Mouse (Mus musculus): ENCODE data around the gene Chic2. TPM values are rescaled to one million over a fixed set of nuclear protein-coding genes. Genes with fewer than 3 reads are reported as not detected.

Gene Chic2
- polyA plus RNA-seq, 1 experiment from 2014 or later = 38.7 TPM

DNA sequence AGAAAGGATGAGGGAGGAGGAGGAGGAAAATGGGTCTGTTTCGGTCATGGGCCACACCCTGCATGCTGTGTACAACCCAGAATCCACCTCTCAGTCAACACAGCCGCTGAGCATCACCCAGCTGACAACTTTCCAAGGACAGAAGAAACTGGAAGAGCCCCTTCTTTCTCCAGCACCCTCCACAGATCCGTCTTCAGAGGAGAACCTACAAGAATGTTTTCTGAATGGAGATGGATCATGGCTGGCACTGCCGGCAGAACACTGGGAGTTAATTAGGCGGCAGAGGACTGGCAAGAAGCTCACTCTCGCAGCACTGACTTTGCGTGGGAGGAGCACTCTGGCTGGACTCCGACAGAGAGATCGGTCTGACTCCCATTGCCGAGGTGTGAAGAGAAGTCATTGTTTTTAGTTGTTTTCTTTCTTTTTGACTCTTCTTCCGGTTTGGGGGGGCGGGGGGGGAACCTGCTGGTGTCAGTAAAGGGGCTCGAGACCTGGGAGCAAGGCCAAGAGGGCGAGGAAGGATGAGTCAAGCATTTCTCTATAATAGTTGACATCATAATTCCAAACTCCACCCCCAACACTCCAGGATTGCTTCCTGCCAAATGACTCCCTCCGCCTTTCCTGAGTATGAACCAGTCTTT lies 2.2 kb upstream of the Chic2 start:
- no peaks in the 10 kb centered on the region for H3K9me3 ChIP-seq
- H3K4me3 ChIP-seq = no peak overlapping the region
- DNase-seq (ENCODE audit: low spot score) = no peak
- WGBS = 56% methylated on average over 15 of the region's 15 CpGs
- peaks cover 60% of the 10 kb centered on the region for H3K27me3 ChIP-seq (ENCODE audit: insufficient read depth, poor library complexity, severe bottlenecking)
- H3K27ac ChIP-seq = no peak overlapping the region
- H3K4me1 ChIP-seq (replicated peaks) = peaks cover 24% of the 10 kb centered on the region
- H3K36me3 ChIP-seq = no peaks in the 10 kb centered on the region

DNA sequence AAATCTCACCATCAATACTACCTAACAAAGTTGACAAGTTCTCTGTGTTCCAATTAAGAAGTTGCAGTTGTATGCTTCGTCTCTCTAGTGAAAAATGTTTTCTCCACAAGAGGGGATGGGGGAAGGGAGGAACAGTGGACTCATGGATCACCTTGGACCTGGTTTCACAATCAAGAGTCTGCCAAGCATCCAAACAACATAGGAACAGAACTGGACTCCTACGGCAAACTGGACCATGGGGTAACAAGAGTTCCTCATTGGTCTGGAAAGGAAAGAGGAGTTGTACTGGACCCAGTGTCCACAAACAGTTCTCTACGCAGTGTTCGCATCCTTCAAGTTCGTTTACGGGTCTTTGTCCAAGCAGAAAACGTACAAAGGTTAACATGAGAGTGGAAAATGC lies 797 bp upstream of the Chic2 start:
- Histone ChIP-seq H3K27me3 (ENCODE audit: insufficient read depth, poor library complexity, severe bottlenecking) (peaks cover 50% of the 10 kb centered on the region), H3K27ac (no peak overlapping the region), H3K9me3 (no peaks in the 10 kb centered on the region; the same call in 1 of the 2 replicates), H3K4me1 (replicated peaks) (peaks cover 26% of the 10 kb centered on the region), H3K36me3 (peaks cover 7% of the 10 kb centered on the region; the same call in 1 of the 2 replicates), H3K4me3 (no peak overlapping the region)
- 89% methylated on average over 7 of the region's 7 CpGs for WGBS
- no peak for DNase-seq (ENCODE audit: low spot score)

DNA sequence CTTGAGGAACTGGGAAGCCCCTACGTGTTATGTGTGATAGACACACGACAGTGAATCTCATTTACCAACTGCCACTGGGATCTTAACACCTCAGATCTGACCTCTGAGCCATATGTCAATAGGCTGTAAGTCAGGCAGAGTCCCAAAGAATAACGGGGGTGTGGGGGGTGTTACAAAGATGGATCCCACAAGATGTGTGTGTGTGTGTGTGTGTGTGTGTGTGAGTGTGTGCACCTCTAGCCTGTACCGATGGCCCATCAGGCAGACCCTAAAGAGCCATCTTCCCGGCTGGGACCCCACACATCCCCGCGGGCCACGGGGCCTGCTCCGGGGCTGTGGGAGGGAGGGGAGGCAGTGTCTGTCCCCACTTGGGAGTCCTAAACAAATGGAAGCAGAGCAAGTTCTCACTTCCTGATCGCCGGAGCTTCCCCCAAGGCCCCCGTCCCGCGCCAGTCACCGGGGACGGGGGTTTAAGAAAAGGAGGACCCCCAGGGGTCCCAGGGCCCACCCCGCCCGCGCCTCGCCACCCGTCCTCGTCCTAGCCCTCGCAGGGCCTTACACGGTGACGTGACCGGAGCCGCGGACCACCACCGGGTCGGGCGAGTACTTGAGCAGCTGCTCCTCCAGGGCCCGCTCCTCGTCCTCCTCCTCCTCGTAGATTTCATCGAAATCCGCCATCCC lies 813 bp downstream of the Chic2 start:
- H3K4me3 ChIP-seq = peak overlapping the region; percentile 85
- peaks cover 7% of the 10 kb centered on the region; the same call in 1 of the 2 replicates for H3K36me3 ChIP-seq
- peaks cover 26% of the 10 kb centered on the region for H3K4me1 ChIP-seq (replicated peaks)
- H3K9me3 ChIP-seq = no peaks in the 10 kb centered on the region; the same call in 1 of the 2 replicates
- no peak for DNase-seq (ENCODE audit: low spot score)
- peaks cover 37% of the 10 kb centered on the region for H3K27me3 ChIP-seq (ENCODE audit: insufficient read depth, poor library complexity, severe bottlenecking)
- WGBS = 2% methylated on average over 36 of the region's 36 CpGs
- H3K27ac ChIP-seq = peak overlapping the region; percentile 94

DNA sequence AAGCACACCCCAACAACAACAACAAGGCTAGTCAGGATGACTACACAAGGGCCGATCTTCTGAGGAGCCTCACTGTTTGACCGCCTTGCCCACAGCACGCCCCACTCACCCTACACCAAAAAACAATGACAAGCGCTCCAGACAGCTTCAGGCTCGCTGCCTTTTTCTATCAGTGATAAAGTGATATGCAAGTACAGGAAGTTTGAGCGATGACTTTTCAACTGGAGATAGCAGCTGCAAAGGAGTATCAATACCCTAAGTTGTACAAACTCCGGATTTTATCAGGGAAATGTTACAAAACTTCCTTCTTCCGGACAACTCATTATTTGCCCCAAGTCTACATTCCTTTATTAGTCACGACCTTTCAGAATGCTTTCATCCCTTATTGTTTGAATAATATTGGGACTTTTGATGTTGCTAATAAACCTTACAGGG lies 1.5 kb downstream of the Chic2 start:
- WGBS = 63% methylated on average over 9 of the region's 9 CpGs
- no peak overlapping the region for H3K27ac ChIP-seq
- H3K27me3 ChIP-seq (ENCODE audit: insufficient read depth, poor library complexity, severe bottlenecking) = peaks cover 30% of the 10 kb centered on the region
- H3K4me3 ChIP-seq = peak overlapping the region; percentile 85
- no peak for DNase-seq (ENCODE audit: low spot score)
- H3K4me1 ChIP-seq (replicated peaks) = peaks cover 26% of the 10 kb centered on the region
- peaks cover 7% of the 10 kb centered on the region; the same call in 1 of the 2 replicates for H3K36me3 ChIP-seq
- H3K9me3 ChIP-seq = no peaks in the 10 kb centered on the region; the same call in 1 of the 2 replicates

DNA sequence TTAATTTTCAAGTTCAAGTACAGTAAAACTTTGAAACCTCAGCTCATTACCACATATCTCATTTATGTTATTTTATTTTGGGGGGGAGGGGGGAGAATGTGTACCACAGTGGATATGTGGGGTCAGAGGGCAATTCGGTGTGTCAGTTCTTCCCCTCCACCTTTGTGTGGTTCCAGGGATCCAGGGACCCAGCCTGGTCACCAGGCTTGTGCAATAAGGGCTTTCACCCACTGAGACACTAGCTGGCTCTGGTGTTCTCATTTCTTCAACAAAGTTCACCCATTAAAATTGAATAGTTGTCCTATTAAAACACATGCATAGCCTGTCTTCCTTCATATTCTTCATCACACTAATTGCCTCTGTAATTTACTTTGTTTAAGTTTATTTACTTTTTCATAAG lies 5.3 kb downstream of the Chic2 start:
- WGBS = 86% methylated on average over 1 of the region's 1 CpGs
- Histone ChIP-seq H3K9me3 (no peaks in the 10 kb centered on the region; the same call in 1 of the 2 replicates), H3K27ac (no peak overlapping the region), H3K4me1 (replicated peaks) (peaks cover 22% of the 10 kb centered on the region), H3K27me3 (ENCODE audit: insufficient read depth, poor library complexity, severe bottlenecking) (no peaks in the 10 kb centered on the region), H3K36me3 (peaks cover 7% of the 10 kb centered on the region; the same call in 1 of the 2 replicates), H3K4me3 (no peak overlapping the region)
- DNase-seq (ENCODE audit: low spot score) = no peak

DNA sequence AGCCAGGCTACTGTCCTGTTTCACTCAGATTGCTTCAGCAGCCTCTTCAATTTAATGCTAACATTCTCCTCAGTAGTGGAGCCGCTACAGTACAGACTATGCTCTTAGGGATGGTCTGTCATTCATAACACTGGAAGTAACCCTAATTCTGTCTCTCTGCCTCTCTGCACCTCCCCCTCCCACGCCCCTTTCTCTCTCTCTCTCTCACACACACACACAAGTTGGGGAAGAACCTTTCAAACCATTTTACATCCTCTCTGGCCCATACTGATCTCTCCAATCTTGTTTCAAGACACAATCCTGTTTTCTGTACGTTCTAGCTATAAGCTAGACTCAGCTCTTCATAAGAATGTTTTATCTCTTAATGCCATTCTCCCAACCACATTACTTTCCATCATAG lies 9.1 kb downstream of the Chic2 start:
- no peak for DNase-seq (ENCODE audit: low spot score)
- H3K27me3 ChIP-seq (ENCODE audit: insufficient read depth, poor library complexity, severe bottlenecking) = no peaks in the 10 kb centered on the region
- H3K27ac ChIP-seq = no peak overlapping the region
- H3K4me3 ChIP-seq = no peak overlapping the region
- H3K9me3 ChIP-seq = no peaks in the 10 kb centered on the region
- peaks cover 17% of the 10 kb centered on the region for H3K36me3 ChIP-seq
- no peaks in the 10 kb centered on the region for H3K4me1 ChIP-seq (replicated peaks)
- 94% methylated on average over 3 of the region's 3 CpGs for WGBS

DNA sequence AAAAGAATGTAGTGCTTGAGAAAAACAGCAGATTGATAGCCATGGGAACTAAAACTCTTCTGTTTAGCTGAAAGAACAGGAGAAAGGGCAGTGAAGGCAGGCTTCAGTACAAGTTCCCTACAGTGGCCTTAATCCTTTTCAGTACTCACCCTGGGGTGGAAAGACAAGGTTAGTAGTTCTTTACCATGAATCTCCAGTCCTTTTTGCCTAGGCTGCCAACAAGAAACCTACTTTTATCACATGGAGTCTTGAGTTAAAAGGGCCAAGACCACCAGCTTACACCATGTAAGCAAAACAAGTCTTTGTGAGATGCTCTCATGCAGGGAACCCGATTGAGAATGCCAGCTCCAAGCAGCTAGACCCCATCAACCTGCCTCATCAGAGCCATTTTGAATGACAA lies 29.8 kb downstream of the Chic2 start:
- no peak overlapping the region for H3K4me3 ChIP-seq
- WGBS = 38% methylated on average over 1 of the region's 1 CpGs

DNA sequence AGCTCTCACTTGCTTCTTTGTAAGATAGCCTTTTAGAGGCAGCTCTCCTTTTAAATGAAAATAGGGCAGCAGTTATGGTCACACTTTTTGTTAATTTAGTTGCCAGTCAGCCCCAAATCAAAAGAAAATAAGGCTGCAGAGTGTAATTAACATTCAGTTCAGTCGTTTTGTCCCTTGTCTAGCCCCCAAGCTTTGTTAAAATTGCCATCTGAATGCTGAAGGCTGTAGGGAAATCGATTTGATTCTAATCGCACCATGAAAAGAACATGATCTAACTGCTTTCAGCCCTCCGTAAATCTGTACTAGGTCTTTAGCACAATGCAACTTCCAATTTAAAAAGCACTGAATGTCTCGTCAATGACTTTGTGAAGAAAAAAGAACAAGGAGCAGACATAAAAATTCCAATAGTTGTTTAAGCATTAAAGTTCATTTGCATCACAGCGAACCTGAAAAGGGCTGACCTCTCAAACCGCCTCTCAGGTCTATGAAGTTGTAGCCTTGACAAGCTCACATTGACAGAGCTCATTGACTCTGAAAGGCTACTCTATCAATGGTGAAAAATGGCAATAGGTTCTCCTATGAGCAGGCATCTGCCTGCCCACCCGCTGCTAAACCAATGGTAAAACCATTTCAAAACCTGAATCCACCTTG lies 31.7 kb downstream of the Chic2 start:
- Histone ChIP-seq H3K4me1 (replicated peaks) (peaks cover 18% of the 10 kb centered on the region), H3K36me3 (peaks cover 9% of the 10 kb centered on the region), H3K27me3 (ENCODE audit: insufficient read depth, poor library complexity, severe bottlenecking) (peaks cover 87% of the 10 kb centered on the region), H3K9me3 (peaks cover 5% of the 10 kb centered on the region; the same call in 1 of the 2 replicates), H3K4me3 (no peak overlapping the region), H3K27ac (no peak overlapping the region; the same call in 1 of the 2 replicates)
- peak; percentile 44 for DNase-seq (ENCODE audit: low spot score)
- WGBS = 30% methylated on average over 8 of the region's 8 CpGs

More for the DNA sequence above, 29.8 kb downstream of the Chic2 start:
- DNase-seq (ENCODE audit: low spot score) = no peak
- Histone ChIP-seq H3K4me1 (replicated peaks) (peaks cover 18% of the 10 kb centered on the region), H3K9me3 (no peaks in the 10 kb centered on the region), H3K36me3 (no peaks in the 10 kb centered on the region), H3K27ac (no peak overlapping the region), H3K27me3 (ENCODE audit: insufficient read depth, poor library complexity, severe bottlenecking) (peaks cover 87% of the 10 kb centered on the region)

DNA sequence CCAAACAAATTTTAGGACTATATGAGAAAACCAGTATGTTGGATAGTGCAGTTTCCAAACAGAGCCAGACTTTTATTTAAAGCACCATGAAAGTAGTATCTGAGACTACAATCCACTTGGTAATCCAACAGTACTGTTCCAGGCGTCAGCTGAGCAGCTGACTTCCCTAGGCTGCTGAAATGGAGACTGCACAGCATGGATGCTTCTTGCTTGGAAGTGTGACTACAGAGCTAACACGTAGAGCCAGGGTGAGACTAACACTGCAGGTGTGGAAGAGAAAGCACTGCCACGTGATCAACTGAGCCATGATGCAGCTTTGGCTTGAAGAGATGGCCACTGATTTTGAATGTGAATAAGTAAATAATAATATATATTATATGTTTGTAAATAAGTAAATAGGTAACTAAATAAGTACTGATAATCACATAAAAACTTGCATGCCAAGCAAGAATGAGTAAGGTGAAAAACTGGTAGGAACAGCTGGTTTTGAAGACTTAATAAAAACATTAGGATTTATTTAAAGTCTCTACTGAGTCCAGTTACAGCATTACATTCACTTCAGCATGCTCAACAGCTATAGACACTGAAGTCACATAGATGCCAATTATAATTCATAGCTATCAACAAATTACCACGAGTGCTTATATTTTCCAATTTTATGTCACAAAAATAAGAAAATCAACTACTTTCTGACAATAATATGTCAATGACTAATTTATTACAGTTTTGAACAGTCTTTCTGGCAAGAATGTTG lies 32.4 kb downstream of the Chic2 start:
- Histone ChIP-seq H3K36me3 (peaks cover 15% of the 10 kb centered on the region), H3K4me3 (no peak overlapping the region), H3K27me3 (ENCODE audit: insufficient read depth, poor library complexity, severe bottlenecking) (peaks cover 87% of the 10 kb centered on the region), H3K27ac (no peak overlapping the region; the same call in 1 of the 2 replicates), H3K4me1 (replicated peaks) (peaks cover 18% of the 10 kb centered on the region), H3K9me3 (peaks cover 5% of the 10 kb centered on the region; the same call in 1 of the 2 replicates)
- 45% methylated on average over 4 of the region's 4 CpGs for WGBS
- no peak for DNase-seq (ENCODE audit: low spot score)

DNA sequence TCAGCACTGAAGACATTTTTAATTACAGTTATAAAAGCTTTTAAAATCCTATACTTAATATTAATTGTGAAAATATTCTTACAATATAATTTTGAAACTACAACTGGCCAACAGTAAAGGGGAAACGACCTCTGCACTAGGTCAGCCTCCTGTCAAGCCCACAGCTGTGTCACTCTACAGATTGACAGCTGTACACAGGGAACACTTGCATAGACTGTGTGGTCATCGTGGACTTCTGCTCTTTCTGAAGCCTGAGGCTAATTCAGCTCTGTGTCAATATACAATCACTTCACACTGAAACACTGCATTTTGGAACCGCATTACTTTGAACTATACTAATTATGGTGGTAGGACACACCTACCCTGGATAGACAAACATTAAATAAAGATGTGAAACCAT lies 39.8 kb downstream of the Chic2 start:
- H3K4me1 ChIP-seq (replicated peaks) = peaks cover 7% of the 10 kb centered on the region
- H3K27ac ChIP-seq = no peak overlapping the region
- WGBS = 67% methylated on average over 3 of the region's 3 CpGs
- H3K27me3 ChIP-seq (ENCODE audit: insufficient read depth, poor library complexity, severe bottlenecking) = peaks cover 98% of the 10 kb centered on the region
- peaks cover 19% of the 10 kb centered on the region for H3K36me3 ChIP-seq
- H3K4me3 ChIP-seq = no peak overlapping the region
- DNase-seq (ENCODE audit: low spot score) = no peak
- H3K9me3 ChIP-seq = peaks cover 5% of the 10 kb centered on the region; the same call in 1 of the 2 replicates

DNA sequence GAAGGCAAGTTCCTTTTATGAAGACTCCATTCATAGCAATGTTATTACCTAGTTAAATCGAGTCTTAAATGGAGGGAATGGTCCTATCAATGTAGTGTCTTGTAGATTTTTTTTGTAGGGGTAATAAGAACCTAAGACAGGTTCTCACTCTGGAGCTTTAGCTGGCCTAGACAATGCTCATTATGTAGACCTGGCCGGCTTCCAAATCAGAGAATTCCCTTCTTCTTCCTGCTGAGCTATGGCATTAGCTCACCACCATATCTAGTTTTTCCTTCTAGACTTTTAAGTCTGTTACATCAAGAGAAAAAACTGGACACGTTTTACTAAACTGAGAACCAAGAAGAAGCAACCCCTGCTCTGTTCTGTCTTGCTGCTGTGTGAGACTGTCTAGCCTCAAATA lies 42.5 kb downstream of the Chic2 start:
- 89% methylated on average over 3 of the region's 3 CpGs for WGBS
- Histone ChIP-seq H3K36me3 (peaks cover 7% of the 10 kb centered on the region), H3K4me3 (no peak overlapping the region), H3K4me1 (replicated peaks) (peaks cover 22% of the 10 kb centered on the region), H3K27ac (no peak overlapping the region), H3K9me3 (no peaks in the 10 kb centered on the region), H3K27me3 (ENCODE audit: insufficient read depth, poor library complexity, severe bottlenecking) (peaks cover 90% of the 10 kb centered on the region)
- no peak for DNase-seq (ENCODE audit: low spot score)

DNA sequence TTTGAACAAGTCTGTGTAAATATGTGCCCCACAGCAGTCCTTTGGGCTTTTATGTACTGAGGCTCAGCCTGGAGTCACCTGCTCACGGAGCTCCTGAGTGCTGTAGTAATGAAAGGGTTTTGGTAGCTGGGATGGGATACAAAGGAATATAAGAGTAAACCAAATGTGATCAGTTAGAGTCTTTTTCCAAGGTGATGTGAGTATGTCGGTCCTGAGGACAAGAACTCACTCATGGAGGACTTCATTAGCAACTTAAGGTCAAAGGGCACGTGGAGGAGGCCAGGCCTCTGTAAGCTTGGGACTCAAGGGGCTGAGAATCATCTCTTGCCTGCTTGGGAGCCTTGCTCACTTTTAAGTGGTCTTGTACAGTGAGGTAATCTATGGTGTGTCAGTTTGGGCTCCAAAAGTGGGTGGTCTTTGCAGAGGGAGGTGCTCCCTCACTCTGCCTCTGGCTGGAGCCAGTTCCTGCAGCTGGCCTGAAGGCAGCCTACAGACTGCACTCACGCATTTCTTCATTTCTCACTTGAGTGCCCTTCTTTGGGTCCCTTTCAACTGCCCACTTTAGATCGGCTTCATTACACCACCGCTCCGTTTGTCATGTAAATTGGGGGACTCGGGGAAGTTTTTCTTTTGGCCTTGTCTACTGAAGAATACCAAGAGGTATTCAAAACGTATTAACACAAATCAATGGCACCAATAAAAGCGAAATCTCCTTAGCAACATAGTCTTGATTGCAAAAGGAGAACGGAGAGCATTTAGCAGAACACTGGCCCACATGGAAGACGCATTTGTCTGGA lies 45.7 kb downstream of the Chic2 start:
- 30% methylated on average over 12 of the region's 12 CpGs for WGBS
- Histone ChIP-seq H3K27ac (peak overlapping the region; percentile 54; the same call in 1 of the 2 replicates), H3K9me3 (no peaks in the 10 kb centered on the region), H3K4me1 (replicated peaks) (peaks cover 22% of the 10 kb centered on the region), H3K36me3 (peaks cover 14% of the 10 kb centered on the region), H3K27me3 (ENCODE audit: insufficient read depth, poor library complexity, severe bottlenecking) (peaks cover 91% of the 10 kb centered on the region), H3K4me3 (no peak overlapping the region)
- peak; percentile 67 for DNase-seq (ENCODE audit: low spot score)

Measured in hindbrain, embryonic 10.5 days (tissue).